In genomic region chr10:128510301-128510700, GRCm38 (mm10) we compare ENCODE assay signal across 16 mouse cellular contexts. TPM values are rescaled to one million over a fixed set of nuclear protein-coding genes. Genes with fewer than 3 reads are reported as not detected.
"Had no signal": no experiment of that assay in that cellular context is flagged by ENCODE, and none has a peak within 500 bp of the region (broad histone marks: within the 10 kb centered on the region; RNA-seq: fewer than 3 reads in every experiment).

No protein-coding gene starts in this region.

- H3K4me1 ChIP-seq: midbrain, embryonic 13.5 days; midbrain, embryonic 15.5 days; neural tube, embryonic 12.5 days; stomach, embryonic 15.5 days had no signal

- H3K9ac ChIP-seq: liver, postnatal 0 days; lung, embryonic 15.5 days; midbrain, embryonic 13.5 days; midbrain, embryonic 15.5 days; neural tube, embryonic 12.5 days; stomach, embryonic 15.5 days had no signal

- H3K27me3 ChIP-seq: lung, embryonic 15.5 days; midbrain, embryonic 13.5 days; midbrain, embryonic 15.5 days; neural tube, embryonic 12.5 days; stomach, embryonic 15.5 days had no signal

- H3K36me3 ChIP-seq: midbrain, embryonic 15.5 days had no signal

- DNase-seq: liver, postnatal 0 days; lung, adult 2 months; lung, postnatal 14 days; right cerebral cortex, postnatal 14 days; thymus, adult 2 months; thymus, postnatal 25 days; thymus, postnatal 4 days had no signal

- H3K4me2 ChIP-seq: lung, embryonic 15.5 days; midbrain, embryonic 11.5 days; midbrain, embryonic 13.5 days; midbrain, embryonic 15.5 days; neural tube, embryonic 12.5 days; stomach, embryonic 15.5 days had no signal

- H3K27ac ChIP-seq: lung, embryonic 15.5 days; macrophage; midbrain, embryonic 13.5 days; midbrain, embryonic 15.5 days; neural tube, embryonic 12.5 days; stomach, embryonic 15.5 days; stomach, postnatal 0 days had no signal

- H3K9me3 ChIP-seq: lung, embryonic 15.5 days; midbrain, embryonic 13.5 days; midbrain, embryonic 15.5 days; neural tube, embryonic 12.5 days; stomach, embryonic 15.5 days had no signal

- ATAC-seq: liver, postnatal 0 days; midbrain, embryonic 13.5 days; midbrain, embryonic 15.5 days had no signal

- H3K4me3 ChIP-seq: lung, embryonic 15.5 days; midbrain, embryonic 13.5 days; midbrain, embryonic 15.5 days; neural tube, embryonic 12.5 days; stomach, embryonic 15.5 days had no signal

RNA-seq across cellular contexts. Expression of gene Myl6b, which starts 11.8 kb away (rescaled TPM):
- total RNA-seq: monocyte, adult 5-6 weeks had no signal
